Mouse (Mus musculus) spleen, postnatal 10 days (tissue): ENCODE results near the gene Mst1r.

Experiments used
- DNase-seq, 2 experiments: peaks; one replicate each; pipeline ENCODE4 v3.0.0; 2021 to 2022; ENCODE audit warnings: low spot score in 2 of 2

The Mst1r gene

GRCm38 (mm10) chr9:107955613-107956289 lies 49.1 kb downstream of the Mst1r start:
- DNase-seq: no peak

- no peak for DNase-seq
Observed at GRCm38 (mm10) chr9:107957141-107957540, 50.5 kb downstream of the Mst1r start.

- no peak for DNase-seq
Observed at GRCm38 (mm10) chr9:107959896-107960295, 53.2 kb downstream of the Mst1r start.

- peak in 1 of 2 experiments; percentile 39 for DNase-seq
Observed at GRCm38 (mm10) chr9:107960928-107961327, 54.3 kb downstream of the Mst1r start.

DNA sequence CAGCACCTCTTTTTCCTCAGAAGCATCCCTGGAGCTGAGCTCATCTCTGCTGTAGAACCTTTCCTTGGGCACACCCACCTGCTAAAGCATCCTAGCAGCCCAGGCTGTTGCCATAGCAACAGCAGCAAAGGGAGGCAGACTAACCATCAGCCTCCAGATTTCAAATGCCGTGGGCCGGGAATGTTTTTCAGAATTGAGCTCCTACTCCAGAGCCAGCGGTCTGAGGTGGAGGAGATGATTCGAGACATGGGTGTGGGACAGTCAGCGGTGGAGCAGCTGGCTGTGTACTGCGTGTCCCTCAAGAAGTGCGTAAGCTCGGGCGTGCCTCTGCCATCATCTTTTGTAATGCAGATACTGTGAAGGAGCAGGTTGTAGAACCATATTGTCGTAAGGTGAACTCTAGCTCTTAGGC lies 54.7 kb downstream of the Mst1r start:
- no peak for DNase-seq

- DNase-seq: no peak
Observed at GRCm38 (mm10) chr9:107961881-107962280, 55.2 kb downstream of the Mst1r start.

- no peak for DNase-seq
Observed at GRCm38 (mm10) chr9:107962916-107963315, 56.2 kb downstream of the Mst1r start.

GRCm38 (mm10) chr9:107963700-107964099 lies 57.0 kb downstream of the Mst1r start:
- DNase-seq: peak; percentile 82 to 91

- peak in 1 of 2 experiments; percentile 13 for DNase-seq
Observed at GRCm38 (mm10) chr9:107964681-107965080, 58.0 kb downstream of the Mst1r start.

DNA sequence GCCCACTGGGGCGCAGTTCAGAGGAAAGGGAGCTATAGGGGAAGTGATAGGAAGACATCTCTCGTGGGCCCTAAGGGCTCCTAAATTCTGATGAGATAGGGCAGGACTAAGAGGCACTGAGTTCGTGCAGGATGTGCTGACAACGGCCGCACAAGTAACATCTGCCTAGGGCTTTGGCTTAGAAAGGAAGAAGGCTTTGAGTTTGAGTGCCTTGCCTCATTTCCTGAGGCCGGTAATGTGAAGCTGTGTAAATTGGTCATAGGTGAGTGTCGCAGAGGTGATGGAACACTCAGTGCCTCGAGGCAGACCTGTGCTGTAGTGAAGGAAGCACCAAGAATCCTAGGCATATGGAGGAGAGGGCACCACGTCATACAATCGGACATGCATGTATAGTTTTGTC lies 60.0 kb downstream of the Mst1r start:
- no peak for DNase-seq

DNA sequence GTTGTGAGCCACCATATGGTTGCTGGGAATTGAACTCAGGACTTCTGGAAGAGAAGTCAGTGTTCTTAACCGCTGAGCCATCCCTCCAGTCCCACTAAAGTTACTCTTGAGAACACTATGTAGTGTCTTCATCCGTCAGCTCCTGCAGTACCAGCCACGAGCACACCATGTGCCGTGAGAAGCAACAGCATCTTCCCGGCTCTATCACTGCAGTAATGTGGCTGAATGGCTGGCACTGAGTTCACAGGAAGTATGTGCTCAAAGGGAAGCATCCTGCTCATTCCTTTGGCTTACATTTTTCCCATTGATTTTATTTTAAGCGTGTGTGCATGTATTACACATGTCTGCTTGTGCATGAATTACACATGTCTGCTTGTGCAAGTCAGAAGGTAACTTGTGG lies 60.8 kb downstream of the Mst1r start:
- no peak for DNase-seq

- DNase-seq: no peak
Observed at GRCm38 (mm10) chr9:107968531-107968930, 61.9 kb downstream of the Mst1r start.
